Mouse (Mus musculus) G1E (cell line): Measurements from ENCODE around the gene Actl10. TPM values are rescaled to one million over a fixed set of nuclear protein-coding genes. Genes with fewer than 3 reads are reported as not detected.

ENCODE experiments used
- ATAC-seq: 2 replicates; pipeline ENCODE4 v1.8.0; 2016; ENCODE audit warnings: mild to moderate bottlenecking; ENCODE audit not compliant: insufficient number of reproducible peaks, poor library complexity, low FRiP score, severe bottlenecking; ENCODE audit errors: extremely low read depth
- DNase-seq: peaks from one replicate; pipeline ENCODE4 v3.0.0; 2012; ENCODE audit warnings: low spot score
- H3K27me3 ChIP-seq: 2 replicates; pipeline ENCODE4 v1.6.1; 2012; ENCODE audit warnings: mild to moderate bottlenecking, low read length, inconsistent platforms; ENCODE audit not compliant: insufficient read depth
- H3K36me3 ChIP-seq: replicated peaks from 2 replicates; pipeline ENCODE3; 2012; ENCODE audit warnings: mild to moderate bottlenecking, inconsistent platforms
- H3K4me1 ChIP-seq: 2 replicates; pipeline ENCODE4 v1.6.1; 2012; ENCODE audit warnings: low read depth, low read length, inconsistent platforms, mixed read lengths; ENCODE audit not compliant: insufficient read depth
- H3K4me3 ChIP-seq: 2 replicates; pipeline ENCODE4 v1.5.1; 2012; ENCODE audit warnings: low read depth, mild to moderate bottlenecking, inconsistent platforms, low read length, moderate library complexity, mixed read lengths
- H3K9me3 ChIP-seq: replicated peaks from 2 replicates; pipeline ENCODE4 v1.6.1; 2012; ENCODE audit warnings: inconsistent platforms
- CTCF ChIP-seq: IDR thresholded peaks from 2 replicates; pipeline ENCODE4 v1.5.1; 2012; ENCODE audit warnings: low read depth, low read length, inconsistent platforms, mixed read lengths
- GATA1 ChIP-seq: IDR thresholded peaks from 2 replicates; pipeline ENCODE4 v1.6.1; 2012; ENCODE audit warnings: borderline replicate concordance, low read length, inconsistent platforms, mixed read lengths
- GATA2 ChIP-seq: IDR thresholded peaks from 2 replicates; pipeline ENCODE4 v1.6.1; 2012; ENCODE audit warnings: low read depth, low read length, inconsistent platforms, borderline replicate concordance
- POLR2AphosphoS5 ChIP-seq: IDR thresholded peaks from 2 replicates; pipeline ENCODE4 v1.6.1; 2012; ENCODE audit warnings: low read depth, low read length, inconsistent platforms; ENCODE audit not compliant: insufficient replicate concordance
- TAL1 ChIP-seq: conservative IDR thresholded peaks from 2 replicates; pipeline ENCODE4 v1.6.1; 2012; ENCODE audit warnings: low read depth, low read length, inconsistent platforms, mixed read lengths
- polyA plus RNA-seq: library from polyadenylated mRNA; stranded (reverse); fragments of >175 nt; gene quantifications from 2 replicates; pipeline ENCODE4 v1.2.3, GENCODE M21; 2012
- total RNA-seq, 2 experiments: library from RNA; stranded (forward) in 1 of 2; stranded (reverse) in 1 of 2; fragments of 200-1000 nt in 1 of 2; fragments of >200 nt in 1 of 2; fragmentation: Nextera tagmentation in 1 of 2; gene quantifications; 2 replicates each; pipeline ENCODE4 v1.2.3; 2014 to 2017

The Actl10 gene
- total and polyA plus RNA-seq, 3 experiments, result 0.22 to 0.53 TPM; not detected in 1

- H3K4me3 ChIP-seq, result peak overlapping the region; percentile 21; the same call in 1 of the 2 replicates
- no peak for DNase-seq
- ATAC-seq, result no peak
- H3K9me3 ChIP-seq, result peaks cover 6% of the 10 kb centered on the region
- peaks cover 63% of the 10 kb centered on the region for H3K4me1 ChIP-seq
- peaks cover 97% of the 10 kb centered on the region for H3K36me3 ChIP-seq
- no peaks in the 10 kb centered on the region; the same call in 1 of the 2 replicates for H3K27me3 ChIP-seq
- no peak for TF ChIP-seq TAL1
- TF ChIP-seq GATA1, result no peak
- TF ChIP-seq CTCF, result no peak
- TF ChIP-seq GATA2, result no peak
- no peak for TF ChIP-seq POLR2AphosphoS5
These were observed 5.7 kb downstream of the Actl10 start for GRCm38 (mm10) chr2:154557184-154557832.

- Histone ChIP-seq H3K4me1 (peaks cover 65% of the 10 kb centered on the region), H3K36me3 (peaks cover 97% of the 10 kb centered on the region), H3K9me3 (no peaks in the 10 kb centered on the region), H3K27me3 (no peaks in the 10 kb centered on the region), H3K4me3 (peak within 1 kb of the TSS; percentile 72)
- TF ChIP-seq POLR2AphosphoS5, result peak; percentile 79; the same call in 1 of the 2 replicates
- TF ChIP-seq GATA1, result no peak
- no peak for TF ChIP-seq GATA2
- no peak for TF ChIP-seq TAL1
- no peak for TF ChIP-seq CTCF
- ATAC-seq (peak; percentile 34; the same call in 1 of the 2 replicates), DNase-seq (peak; percentile 88)
These were observed 6.9 kb downstream of the Actl10 start, which contains the start of gene Necab3 for GRCm38 (mm10) chr2:154558264-154559039. Gene Necab3, minus strand, starts transcription at chr2:154558890.

- TF ChIP-seq POLR2AphosphoS5 (no peak), CTCF (no peak), GATA1 (no peak), GATA2 (no peak), TAL1 (no peak)
- H3K4me3 ChIP-seq, result no peak overlapping the region
- DNase-seq (no peak), ATAC-seq (no peak)
- no peaks in the 10 kb centered on the region for H3K9me3 ChIP-seq
- peaks cover 81% of the 10 kb centered on the region for H3K4me1 ChIP-seq
- H3K36me3 ChIP-seq, result peaks cover 95% of the 10 kb centered on the region
- no peaks in the 10 kb centered on the region for H3K27me3 ChIP-seq
These were observed 12.1 kb downstream of the Actl10 start for GRCm38 (mm10) chr2:154563612-154564170.

GRCm38 (mm10) chr2:154565562-154565961, 14.0 kb downstream of the Actl10 start:
- H3K27me3 ChIP-seq, result no peaks in the 10 kb centered on the region
- no peak for ATAC-seq
- peaks cover 73% of the 10 kb centered on the region for H3K4me1 ChIP-seq
- no peak for TF ChIP-seq GATA2
- TF ChIP-seq POLR2AphosphoS5, result no peak
- no peak for TF ChIP-seq CTCF
- no peak for TF ChIP-seq GATA1
- TF ChIP-seq TAL1, result no peak
- H3K4me3 ChIP-seq, result no peak overlapping the region
- DNase-seq, result no peak
- no peaks in the 10 kb centered on the region for H3K9me3 ChIP-seq
- peaks cover 78% of the 10 kb centered on the region for H3K36me3 ChIP-seq

GRCm38 (mm10) chr2:154566641-154567040, 15.1 kb downstream of the Actl10 start:
- ATAC-seq (no peak), DNase-seq (no peak)
- H3K4me1 ChIP-seq, result peaks cover 75% of the 10 kb centered on the region
- H3K36me3 ChIP-seq, result peaks cover 67% of the 10 kb centered on the region
- no peaks in the 10 kb centered on the region for H3K9me3 ChIP-seq
- H3K4me3 ChIP-seq, result peak overlapping the region; percentile 48; the same call in 1 of the 2 replicates
- no peak for TF ChIP-seq GATA2
- no peak for TF ChIP-seq GATA1
- TF ChIP-seq CTCF, result no peak
- no peak for TF ChIP-seq POLR2AphosphoS5
- no peak for TF ChIP-seq TAL1
- no peaks in the 10 kb centered on the region for H3K27me3 ChIP-seq
